Mouse (Mus musculus) adrenal gland (tissue): ENCODE results near the gene Gm20894.
"Not testable (repeated sequence)": the region's sequence is repeated elsewhere in the genome, so short reads cannot be mapped to it uniquely, and the experiment has no call there.

Source experiments
- intact Hi-C: fragments of 180-260 bp; cut with DNase I; formaldehyde crosslinking; loops from one replicate; pipeline ENCODE4 v1.15.1; 2025
- long read RNA-seq, 2 experiments: library from polyadenylated mRNA; unstranded; transcript quantifications; one replicate each; pipeline ENCODE4 v2.0.0; 2020; ENCODE audit warnings: borderline replicate concordance in 1 of 2; ENCODE audit not compliant: insufficient replicate concordance in 1 of 2

Gm20894 gene
- long read RNA-seq, experiment 1: 0 reads
- long read RNA-seq, experiment 2: 0 reads

GRCm38 (mm10) chrY:28271412-28271811 lies at the start of gene Gm20894:
Gene Gm20894 (minus strand): TSS chrY:28271512.
- intact Hi-C loops: not testable (repeated sequence)
